Mouse (Mus musculus) B cell, adult 2 months (primary cell): ENCODE measurements around the gene Ralgapa2.

Source experiments
- DNase-seq, 2 experiments: peaks; one replicate each; pipeline ENCODE4 v3.0.0; 2022

The Ralgapa2 gene

GRCm38 (mm10) chr2:146427380-146427779 lies 84.8 kb downstream of the Ralgapa2 start:
- DNase-seq = no peak

GRCm38 (mm10) chr2:146426321-146426720 lies 85.8 kb downstream of the Ralgapa2 start:
- DNase-seq = no peak

GRCm38 (mm10) chr2:146425235-146425634 lies 86.9 kb downstream of the Ralgapa2 start:
- no peak for DNase-seq

GRCm38 (mm10) chr2:146423710-146424301 lies 88.3 kb downstream of the Ralgapa2 start:
- DNase-seq = no peak

GRCm38 (mm10) chr2:146423032-146423691 lies 89.0 kb downstream of the Ralgapa2 start:
- DNase-seq = no peak

GRCm38 (mm10) chr2:146416283-146416682 lies 95.9 kb downstream of the Ralgapa2 start:
- no peak for DNase-seq

- DNase-seq = peak; percentile 70 to 75
Measured at GRCm38 (mm10) chr2:146414484-146415291, 97.5 kb downstream of the Ralgapa2 start.

GRCm38 (mm10) chr2:146412733-146413132 lies 99.4 kb downstream of the Ralgapa2 start:
- no peak for DNase-seq

GRCm38 (mm10) chr2:146411904-146412303 lies 100.2 kb downstream of the Ralgapa2 start:
- DNase-seq = no peak

- no peak for DNase-seq
Measured at GRCm38 (mm10) chr2:146407078-146407477, 105.1 kb downstream of the Ralgapa2 start.

- DNase-seq = no peak
Measured at GRCm38 (mm10) chr2:146401588-146401987, 110.6 kb downstream of the Ralgapa2 start.

GRCm38 (mm10) chr2:146400738-146401137 lies 111.4 kb downstream of the Ralgapa2 start:
- DNase-seq = no peak

GRCm38 (mm10) chr2:146398211-146398865 lies 113.8 kb downstream of the Ralgapa2 start:
- no peak for DNase-seq

- DNase-seq = no peak
Measured at GRCm38 (mm10) chr2:146387211-146387610, 124.9 kb downstream of the Ralgapa2 start.

GRCm38 (mm10) chr2:146384582-146384981 lies 127.6 kb downstream of the Ralgapa2 start:
- DNase-seq = no peak

GRCm38 (mm10) chr2:146376293-146376692 lies 135.9 kb downstream of the Ralgapa2 start:
- DNase-seq = no peak

GRCm38 (mm10) chr2:146366098-146366497 lies 146.0 kb downstream of the Ralgapa2 start:
- DNase-seq = no peak

GRCm38 (mm10) chr2:146365368-146365983 lies 146.7 kb downstream of the Ralgapa2 start:
- DNase-seq = no peak

GRCm38 (mm10) chr2:146363483-146363882 lies 148.7 kb downstream of the Ralgapa2 start:
- DNase-seq = no peak

- no peak for DNase-seq
Measured at GRCm38 (mm10) chr2:146362932-146363331, 149.2 kb downstream of the Ralgapa2 start.

GRCm38 (mm10) chr2:146361969-146362368 lies 150.2 kb downstream of the Ralgapa2 start:
- DNase-seq = no peak

GRCm38 (mm10) chr2:146361076-146361475 lies 151.1 kb downstream of the Ralgapa2 start:
- no peak for DNase-seq

GRCm38 (mm10) chr2:146359676-146360075 lies 152.5 kb downstream of the Ralgapa2 start:
- no peak for DNase-seq
